Mouse (Mus musculus) fat pad, adult 2 months (tissue): ENCODE results near the gene Adamts3.

Experiments used
- DNase-seq: peaks from one replicate; pipeline ENCODE4 v3.0.0-alpha.2; 2011; ENCODE audit warnings: low read depth, low spot score; ENCODE audit errors: extremely low read depth

Adamts3 gene

GRCm38 (mm10) chr5:89819531-89819930 is 63.6 kb downstream of the Adamts3 start:
- no peak for DNase-seq

- no peak for DNase-seq
Measured at GRCm38 (mm10) chr5:89816610-89817009, 66.5 kb downstream of the Adamts3 start.

- no peak for DNase-seq
Measured at GRCm38 (mm10) chr5:89814552-89814951, 68.6 kb downstream of the Adamts3 start.

GRCm38 (mm10) chr5:89800181-89800816 is 82.8 kb downstream of the Adamts3 start:
- no peak for DNase-seq

GRCm38 (mm10) chr5:89793706-89794105 is 89.4 kb downstream of the Adamts3 start:
- no peak for DNase-seq

GRCm38 (mm10) chr5:89784635-89785034 is 98.5 kb downstream of the Adamts3 start:
- DNase-seq, result no peak

- DNase-seq, result no peak
Measured at GRCm38 (mm10) chr5:89779823-89780222, 103.3 kb downstream of the Adamts3 start.

- DNase-seq, result no peak
Measured at GRCm38 (mm10) chr5:89778610-89779009, 104.5 kb downstream of the Adamts3 start.

GRCm38 (mm10) chr5:89777411-89777810 is 105.7 kb downstream of the Adamts3 start:
- DNase-seq, result no peak

GRCm38 (mm10) chr5:89770655-89771355 is 112.3 kb downstream of the Adamts3 start:
- DNase-seq, result no peak

GRCm38 (mm10) chr5:89763189-89764187 is 119.6 kb downstream of the Adamts3 start:
- DNase-seq, result no peak

GRCm38 (mm10) chr5:89760368-89760767 is 122.8 kb downstream of the Adamts3 start:
- DNase-seq, result no peak

- no peak for DNase-seq
Measured at GRCm38 (mm10) chr5:89751836-89752235, 131.3 kb downstream of the Adamts3 start.

- no peak for DNase-seq
Measured at GRCm38 (mm10) chr5:89748185-89748884, 134.8 kb downstream of the Adamts3 start.

- no peak for DNase-seq
Measured at GRCm38 (mm10) chr5:89747149-89747659, 135.9 kb downstream of the Adamts3 start.

- no peak for DNase-seq
Measured at GRCm38 (mm10) chr5:89745112-89745511, 138.0 kb downstream of the Adamts3 start.

GRCm38 (mm10) chr5:89734759-89735158 is 148.4 kb downstream of the Adamts3 start:
- no peak for DNase-seq

- no peak for DNase-seq
Measured at GRCm38 (mm10) chr5:89730411-89730810, 152.7 kb downstream of the Adamts3 start.

GRCm38 (mm10) chr5:89728117-89728516 is 155.0 kb downstream of the Adamts3 start:
- no peak for DNase-seq

GRCm38 (mm10) chr5:89727497-89728057 is 155.6 kb downstream of the Adamts3 start:
- DNase-seq, result no peak
